Mouse (Mus musculus): ENCODE data around the gene Stk25. TPM values are rescaled to one million over a fixed set of nuclear protein-coding genes. Genes with fewer than 3 reads are reported as not detected.

The Stk25 gene
- 10 to 100 TPM; 43.5 to 45.4 TPM for total RNA-seq (2023)

DNA sequence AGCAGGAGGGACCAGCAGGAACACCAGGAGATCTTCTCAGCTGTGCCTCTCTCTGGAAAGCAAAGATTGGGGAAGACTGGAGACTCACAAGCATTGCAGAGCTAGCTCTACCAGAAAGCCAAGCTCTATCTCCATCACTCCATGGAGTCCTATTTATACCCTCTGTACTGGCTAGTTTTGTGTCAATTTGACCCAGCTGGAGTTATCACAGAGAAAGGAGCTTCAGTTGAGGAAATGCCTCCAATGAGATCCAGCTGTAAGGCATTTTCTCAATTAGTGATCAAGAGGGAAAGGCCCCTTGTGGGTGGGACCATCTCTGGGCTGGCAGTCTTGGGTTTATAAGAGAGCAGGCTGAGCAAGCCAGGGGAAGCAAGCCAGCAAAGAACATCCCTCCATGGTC, at the start of gene Stk25:
TSS of gene Stk25 (minus strand) at position 101 of the 400 bp plus-strand sequence.

DNA sequence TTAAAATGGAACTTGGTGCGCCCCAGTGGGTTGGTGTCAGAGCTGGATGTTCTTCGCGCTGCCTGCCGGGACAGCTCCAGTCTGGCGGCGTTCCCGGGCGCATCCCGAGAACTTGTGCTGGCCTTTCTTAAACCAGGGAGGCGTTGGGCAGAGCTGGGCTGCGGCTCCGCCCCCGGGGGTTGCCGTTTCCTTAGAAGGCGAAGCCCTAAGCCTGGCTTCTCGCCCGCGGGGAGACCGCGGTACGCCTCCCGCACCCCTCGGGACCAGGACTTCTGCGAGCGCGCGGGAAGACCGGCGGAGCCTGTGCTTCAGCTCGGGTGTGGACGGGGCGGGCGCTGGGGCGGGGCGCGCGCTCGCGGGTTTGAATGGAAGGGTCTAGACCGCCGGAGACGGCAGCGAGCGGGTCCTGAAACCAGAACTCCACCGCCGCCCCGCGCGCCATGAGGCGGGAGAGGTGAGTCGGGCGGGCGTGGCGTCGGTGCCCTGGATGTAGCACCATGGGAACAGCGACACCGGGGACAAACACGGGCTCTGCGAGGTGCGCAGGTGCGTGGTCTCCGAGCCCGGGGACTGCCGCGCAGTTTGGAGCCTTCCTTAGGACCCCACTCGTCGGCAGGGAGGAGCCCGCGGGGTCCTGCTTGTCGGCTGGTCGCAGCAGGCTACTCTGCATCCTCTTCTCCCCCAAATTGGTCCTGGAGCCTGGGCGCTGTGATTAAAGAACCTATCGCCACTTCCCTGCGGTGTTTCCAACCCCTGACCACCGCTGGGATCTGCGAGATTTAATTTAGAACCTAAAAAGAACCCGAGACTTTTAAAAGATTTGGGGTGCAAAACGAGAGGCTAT, 27.2 kb upstream of the Stk25 start, which contains the start of gene Bok:
TSS of gene Bok (plus strand) at position 260 of the 844 bp plus-strand sequence.

Other genes starting within 250 kb of the Stk25 start
- 100 to 1,000 TPM; 146 to 147 TPM for gene Hdlbp, start 179.8 kb downstream of the Stk25 start, total RNA-seq (2023)
- gene Farp2, start 146.6 kb downstream of the Stk25 start, total RNA-seq (2023) = 1 to 10 TPM; 2.0 to 2.5 TPM
- gene Bok, start 27.0 kb upstream of the Stk25 start, total RNA-seq (2023) = not detected
- gene Atg4b, start 92.8 kb upstream of the Stk25 start, total RNA-seq (2023) = 10 to 100 TPM; 62.3 to 66.9 TPM
- gene Thap4, start 96.2 kb upstream of the Stk25 start, total RNA-seq (2023) = 10 to 100 TPM; 24.2 to 29.2 TPM
- gene Dtymk, start 143.3 kb upstream of the Stk25 start, total RNA-seq (2023) = 10 to 100 TPM; 58.5 to 63.6 TPM
- 10 to 100 TPM; 20.7 to 22.5 TPM for gene Ing5, start 145.3 kb upstream of the Stk25 start, total RNA-seq (2023)
- gene D2hgdh, start 166.2 kb upstream of the Stk25 start, total RNA-seq (2023) = 10 to 100 TPM; 16.6 to 24.6 TPM
- gene Gal3st2, start 202.6 kb upstream of the Stk25 start, total RNA-seq (2023) = not detected

All from neutrophil, adult 83 days (primary cell).